Mouse (Mus musculus): ENCODE data around the gene Hacl1. TPM values are rescaled to one million over a fixed set of nuclear protein-coding genes. Genes with fewer than 3 reads are reported as not detected.

Gene Hacl1
- polyA plus RNA-seq, 1 experiment from 2014 or later, result 10.6 TPM

GRCm38 (mm10) chr14:31668326-31668725, 27.2 kb upstream of the Hacl1 start:
- H3K27ac ChIP-seq, result no peak overlapping the region
- no peak overlapping the region for H3K4me2 ChIP-seq (replicated peaks)
- no peak for ATAC-seq (ENCODE audit: insufficient number of reproducible peaks, insufficient read depth, low FRiP score, low TSS enrichment)
- peaks cover 10% of the 10 kb centered on the region for H3K36me3 ChIP-seq
- WGBS, result 90% methylated on average over 13 of the region's 13 CpGs
- no peak overlapping the region for H3K4me3 ChIP-seq
- H3K27me3 ChIP-seq, result no peaks in the 10 kb centered on the region
- peaks cover 13% of the 10 kb centered on the region for H3K4me1 ChIP-seq
- no peak overlapping the region for H3K9ac ChIP-seq
- H3K9me3 ChIP-seq, result no peaks in the 10 kb centered on the region

- no peak for ATAC-seq (ENCODE audit: insufficient number of reproducible peaks, insufficient read depth, low FRiP score, low TSS enrichment)
- H3K36me3 ChIP-seq, result peaks cover 10% of the 10 kb centered on the region
- no peak overlapping the region for H3K4me3 ChIP-seq
- H3K4me2 ChIP-seq (replicated peaks), result no peak overlapping the region
- 93% methylated on average over 6 of the region's 6 CpGs for whole genome bisulfite sequencing
- H3K9ac ChIP-seq, result no peak overlapping the region
- H3K27me3 ChIP-seq, result no peaks in the 10 kb centered on the region
- H3K27ac ChIP-seq, result no peak overlapping the region
- H3K9me3 ChIP-seq, result no peaks in the 10 kb centered on the region
- H3K4me1 ChIP-seq, result peaks cover 19% of the 10 kb centered on the region
Observed at GRCm38 (mm10) chr14:31667741-31668140, 26.7 kb upstream of the Hacl1 start.

- WGBS, result 95% methylated on average over 28 of the region's 28 CpGs
- ATAC-seq (ENCODE audit: insufficient number of reproducible peaks, insufficient read depth, low FRiP score, low TSS enrichment), result no peak
- no peak overlapping the region for H3K27ac ChIP-seq
- no peaks in the 10 kb centered on the region for H3K9me3 ChIP-seq
- H3K4me2 ChIP-seq (replicated peaks), result no peak overlapping the region
- H3K27me3 ChIP-seq, result no peaks in the 10 kb centered on the region
- H3K4me3 ChIP-seq, result no peak overlapping the region
- H3K9ac ChIP-seq, result no peak overlapping the region
- peaks cover 10% of the 10 kb centered on the region for H3K36me3 ChIP-seq
- H3K4me1 ChIP-seq, result peaks cover 25% of the 10 kb centered on the region
Observed at GRCm38 (mm10) chr14:31666931-31667705, 26.0 kb upstream of the Hacl1 start.

- 81% methylated on average over 4 of the region's 4 CpGs for WGBS
- Histone ChIP-seq H3K27me3 (no peaks in the 10 kb centered on the region), H3K36me3 (peaks cover 10% of the 10 kb centered on the region), H3K4me3 (no peak overlapping the region), H3K4me2 (replicated peaks) (no peak overlapping the region), H3K4me1 (peaks cover 36% of the 10 kb centered on the region), H3K9ac (no peak overlapping the region), H3K27ac (peak overlapping the region; percentile 7; the same call in 1 of the 2 replicates), H3K9me3 (no peaks in the 10 kb centered on the region)
- no peak for ATAC-seq (ENCODE audit: insufficient number of reproducible peaks, insufficient read depth, low FRiP score, low TSS enrichment)
Observed at GRCm38 (mm10) chr14:31665566-31665940, 24.5 kb upstream of the Hacl1 start.

- H3K4me2 ChIP-seq (replicated peaks), result no peak overlapping the region
- no peaks in the 10 kb centered on the region for H3K27me3 ChIP-seq
- no peak overlapping the region for H3K9ac ChIP-seq
- 73% methylated on average over 12 of the region's 12 CpGs for WGBS
- H3K4me1 ChIP-seq, result peaks cover 41% of the 10 kb centered on the region
- ATAC-seq (ENCODE audit: insufficient number of reproducible peaks, insufficient read depth, low FRiP score, low TSS enrichment), result no peak
- peaks cover 10% of the 10 kb centered on the region for H3K36me3 ChIP-seq
- H3K27ac ChIP-seq, result peak overlapping the region; percentile 7
- H3K4me3 ChIP-seq, result no peak overlapping the region
- H3K9me3 ChIP-seq, result no peaks in the 10 kb centered on the region
Observed at GRCm38 (mm10) chr14:31664903-31665565, 23.9 kb upstream of the Hacl1 start.

GRCm38 (mm10) chr14:31664100-31664902, 23.2 kb upstream of the Hacl1 start:
- Histone ChIP-seq H3K27ac (0 out of 2 replicates have a peak overlapping the region, but pooled peaks have one; percentile 98), H3K27me3 (no peaks in the 10 kb centered on the region), H3K9me3 (no peaks in the 10 kb centered on the region), H3K9ac (0 out of 2 replicates have a peak overlapping the region, but pooled peaks have one; percentile 15), H3K4me1 (peaks cover 45% of the 10 kb centered on the region), H3K4me3 (no peak overlapping the region), H3K36me3 (peaks cover 10% of the 10 kb centered on the region), H3K4me2 (replicated peaks) (no peak overlapping the region)
- no peak for ATAC-seq (ENCODE audit: insufficient number of reproducible peaks, insufficient read depth, low FRiP score, low TSS enrichment)
- WGBS, result 72% methylated on average over 18 of the region's 18 CpGs

- no peak for ATAC-seq (ENCODE audit: insufficient number of reproducible peaks, insufficient read depth, low FRiP score, low TSS enrichment)
- 0 out of 2 replicates have a peak overlapping the region, but pooled peaks have one; percentile 15 for H3K9ac ChIP-seq
- no peak overlapping the region for H3K4me2 ChIP-seq (replicated peaks)
- peaks cover 10% of the 10 kb centered on the region for H3K36me3 ChIP-seq
- H3K4me1 ChIP-seq, result peaks cover 43% of the 10 kb centered on the region
- H3K4me3 ChIP-seq, result no peak overlapping the region
- H3K9me3 ChIP-seq, result no peaks in the 10 kb centered on the region
- no peaks in the 10 kb centered on the region for H3K27me3 ChIP-seq
- peak overlapping the region; percentile 98 for H3K27ac ChIP-seq
- 91% methylated on average over 13 of the region's 13 CpGs for WGBS
Observed at GRCm38 (mm10) chr14:31663376-31664099, 22.5 kb upstream of the Hacl1 start.

GRCm38 (mm10) chr14:31662555-31663211, 21.6 kb upstream of the Hacl1 start:
- no peaks in the 10 kb centered on the region for H3K27me3 ChIP-seq
- peak overlapping the region; percentile 51 for H3K4me2 ChIP-seq (replicated peaks)
- H3K9me3 ChIP-seq, result no peaks in the 10 kb centered on the region
- H3K4me3 ChIP-seq, result peak overlapping the region; percentile 36
- 22% methylated on average over 9 of the region's 9 CpGs for WGBS
- H3K9ac ChIP-seq, result peak overlapping the region; percentile 34; the same call in 1 of the 2 replicates
- peaks cover 45% of the 10 kb centered on the region for H3K4me1 ChIP-seq
- ATAC-seq (ENCODE audit: insufficient number of reproducible peaks, insufficient read depth, low FRiP score, low TSS enrichment), result peak; percentile 41; the same call in 1 of the 2 replicates
- H3K27ac ChIP-seq, result peak overlapping the region; percentile 98
- H3K36me3 ChIP-seq, result peaks cover 10% of the 10 kb centered on the region

GRCm38 (mm10) chr14:31661671-31662554, 20.8 kb upstream of the Hacl1 start:
- peak; percentile 80 for ATAC-seq (ENCODE audit: insufficient number of reproducible peaks, insufficient read depth, low FRiP score, low TSS enrichment)
- Histone ChIP-seq H3K36me3 (peaks cover 4% of the 10 kb centered on the region), H3K27me3 (no peaks in the 10 kb centered on the region), H3K27ac (peak overlapping the region; percentile 98), H3K4me1 (peaks cover 52% of the 10 kb centered on the region), H3K4me3 (peak overlapping the region; percentile 36), H3K9me3 (no peaks in the 10 kb centered on the region), H3K4me2 (replicated peaks) (peak overlapping the region; percentile 51), H3K9ac (peak overlapping the region; percentile 35)
- 4% methylated on average over 44 of the region's 44 CpGs for WGBS

Data from embryonic facial prominence, embryonic 12.5 days (tissue).